Mouse (Mus musculus) forebrain, postnatal 0 days (tissue): Measurements from ENCODE around the gene Cd59b. TPM values are rescaled to one million over a fixed set of nuclear protein-coding genes. Genes with fewer than 3 reads are reported as not detected.
"Not testable (repeated sequence)": the region's sequence is repeated elsewhere in the genome, so short reads cannot be mapped to it uniquely, and the experiment has no call there.

ENCODE experiments used
- ATAC-seq: fragments of 200-750 bp; cut with Nextera tagmentation; 2 replicates; pipeline ENCODE4 v1.8.0; 2017; ENCODE audit warnings: mild to moderate bottlenecking, moderate library complexity
- DNase-seq: peaks from one replicate; pipeline ENCODE4 v3.0.0-alpha.2; 2015
- H3K27ac ChIP-seq: fragments of 300-500 bp; sonication (generic); 2 replicates; pipeline ENCODE4 v1.5.1; 2014; ENCODE audit warnings: low read depth, mild to moderate bottlenecking, antibody characterized with exemption, low read length, moderate library complexity, mixed read lengths
- H3K27me3 ChIP-seq: fragments of 300-500 bp; sonication (generic); 2 replicates; pipeline ENCODE4 v1.6.1; 2014; ENCODE audit warnings: mild to moderate bottlenecking, low read length, mixed read lengths; ENCODE audit not compliant: insufficient read depth
- H3K36me3 ChIP-seq: fragments of 300-500 bp; sonication (generic); 2 replicates; pipeline ENCODE4 v1.6.1; 2014; ENCODE audit warnings: mild to moderate bottlenecking, moderate library complexity; ENCODE audit not compliant: insufficient read depth
- H3K4me1 ChIP-seq: fragments of 300-500 bp; sonication (generic); 2 replicates; pipeline ENCODE4 v1.6.1; 2014; ENCODE audit warnings: antibody characterized with exemption; ENCODE audit not compliant: insufficient read depth
- H3K4me2 ChIP-seq: fragments of 300-500 bp; sonication (generic); 2 replicates; pipeline ENCODE4 v1.6.1; 2014; ENCODE audit warnings: low read depth, mild to moderate bottlenecking, moderate library complexity
- H3K4me3 ChIP-seq: fragments of 300-500 bp; sonication (generic); 2 replicates; pipeline ENCODE4 v1.5.1; 2014; ENCODE audit warnings: low read depth, low read length, mixed read lengths
- H3K9ac ChIP-seq: fragments of 300-500 bp; sonication (generic); 2 replicates; pipeline ENCODE4 v1.6.1; 2014; ENCODE audit warnings: mild to moderate bottlenecking
- H3K9me3 ChIP-seq: fragments of 300-500 bp; sonication (generic); 2 replicates; pipeline ENCODE4 v1.6.1; 2016; ENCODE audit warnings: low read length
- CTCF ChIP-seq: sonication (generic); IDR thresholded peaks from 2 replicates; pipeline ENCODE4 v1.5.1; 2016; ENCODE audit warnings: antibody characterized with exemption, control low read depth, low read depth
- WGBS: fragments of 180-500 bp; shearing (Covaris S2); extraction: QIAGEN DNeasy Blood & Tissue Kit; methylation state at CpG from one replicate; pipeline ENCODE4 v1.1.7; 2014; 5-methylcytosine and 5-hydroxymethylcytosine counted together
- polyA plus RNA-seq: library from polyadenylated mRNA; unstranded; fragments of >200 nt; fragmentation: Nextera tagmentation; extraction: Ambion mirVana; gene quantifications from 2 replicates; pipeline ENCODE4 v1.2.1, GENCODE M21; 2015
- total RNA-seq: library from RNA; depleted of rRNA; stranded (reverse); fragments of >200 nt; gene quantifications from 2 replicates; pipeline ENCODE4 v1.2.3, GENCODE M21; 2014

The Cd59b gene
- total and polyA plus RNA-seq, 2 experiments from 2014 or later = 1.5 to 1.6 TPM

- TF ChIP-seq CTCF = no peak
- H3K4me1 ChIP-seq = no peaks in the 10 kb centered on the region
- no peaks in the 10 kb centered on the region for H3K9me3 ChIP-seq
- H3K9ac ChIP-seq = no peak overlapping the region
- no peak overlapping the region for H3K4me3 ChIP-seq
- H3K27me3 ChIP-seq = no peaks in the 10 kb centered on the region
- H3K27ac ChIP-seq = no peak overlapping the region
- no peak for ATAC-seq
- H3K36me3 ChIP-seq = no peaks in the 10 kb centered on the region
- WGBS = 50% methylated on average over 1 of the region's 1 CpGs
- H3K4me2 ChIP-seq = no peak overlapping the region
- no peak for DNase-seq
Observed at GRCm38 (mm10) chr2:104099946-104100345, 30.3 kb downstream of the Cd59b start.

GRCm38 (mm10) chr2:104104800-104105199, 35.2 kb downstream of the Cd59b start:
- no peak overlapping the region for H3K4me3 ChIP-seq
- no peak overlapping the region for H3K27ac ChIP-seq
- H3K9me3 ChIP-seq = no peaks in the 10 kb centered on the region
- no peaks in the 10 kb centered on the region for H3K4me1 ChIP-seq
- no peaks in the 10 kb centered on the region for H3K36me3 ChIP-seq
- TF ChIP-seq CTCF = no peak
- no peak for ATAC-seq
- H3K4me2 ChIP-seq = no peak overlapping the region
- 88% methylated on average over 6 of the region's 6 CpGs for WGBS
- no peaks in the 10 kb centered on the region for H3K27me3 ChIP-seq
- no peak for DNase-seq
- H3K9ac ChIP-seq = no peak overlapping the region

GRCm38 (mm10) chr2:104109021-104109420, 39.4 kb downstream of the Cd59b start:
- not testable (repeated sequence) for H3K9ac ChIP-seq, H3K36me3 ChIP-seq, H3K4me1 ChIP-seq, ATAC-seq, H3K9me3 ChIP-seq, DNase-seq, H3K27me3 ChIP-seq, H3K4me2 ChIP-seq, H3K4me3 ChIP-seq, H3K27ac ChIP-seq
- WGBS = 92% methylated on average over 2 of the region's 2 CpGs

GRCm38 (mm10) chr2:104109528-104109927, 39.9 kb downstream of the Cd59b start:
- no peak for TF ChIP-seq CTCF
- H3K4me2 ChIP-seq = no peak overlapping the region
- H3K9me3 ChIP-seq = no peaks in the 10 kb centered on the region
- WGBS = 64% methylated on average over 2 of the region's 2 CpGs
- ATAC-seq (no peak), DNase-seq (no peak)
- H3K27me3 ChIP-seq = no peaks in the 10 kb centered on the region
- H3K4me1 ChIP-seq = no peaks in the 10 kb centered on the region
- H3K27ac ChIP-seq = no peak overlapping the region
- H3K4me3 ChIP-seq = no peak overlapping the region
- H3K9ac ChIP-seq = no peak overlapping the region
- H3K36me3 ChIP-seq = no peaks in the 10 kb centered on the region

- Histone ChIP-seq H3K9me3 (no peaks in the 10 kb centered on the region), H3K4me2 (no peak overlapping the region), H3K27me3 (no peaks in the 10 kb centered on the region), H3K27ac (no peak overlapping the region), H3K4me1 (no peaks in the 10 kb centered on the region), H3K36me3 (no peaks in the 10 kb centered on the region), H3K4me3 (no peak overlapping the region), H3K9ac (no peak overlapping the region)
- no peak for ATAC-seq
- TF ChIP-seq CTCF = no peak
- WGBS = 88% methylated on average over 4 of the region's 4 CpGs
- DNase-seq = no peak
Observed at GRCm38 (mm10) chr2:104110031-104110430, 40.4 kb downstream of the Cd59b start.

GRCm38 (mm10) chr2:104111170-104111797, 41.6 kb downstream of the Cd59b start:
- not testable (repeated sequence) for DNase-seq, H3K27ac ChIP-seq, H3K27me3 ChIP-seq, H3K4me3 ChIP-seq, H3K9ac ChIP-seq, H3K4me2 ChIP-seq, H3K4me1 ChIP-seq, H3K9me3 ChIP-seq, H3K36me3 ChIP-seq, ATAC-seq
- no CpG with 5 or more reads among the region's 1 CpGs for WGBS

DNA sequence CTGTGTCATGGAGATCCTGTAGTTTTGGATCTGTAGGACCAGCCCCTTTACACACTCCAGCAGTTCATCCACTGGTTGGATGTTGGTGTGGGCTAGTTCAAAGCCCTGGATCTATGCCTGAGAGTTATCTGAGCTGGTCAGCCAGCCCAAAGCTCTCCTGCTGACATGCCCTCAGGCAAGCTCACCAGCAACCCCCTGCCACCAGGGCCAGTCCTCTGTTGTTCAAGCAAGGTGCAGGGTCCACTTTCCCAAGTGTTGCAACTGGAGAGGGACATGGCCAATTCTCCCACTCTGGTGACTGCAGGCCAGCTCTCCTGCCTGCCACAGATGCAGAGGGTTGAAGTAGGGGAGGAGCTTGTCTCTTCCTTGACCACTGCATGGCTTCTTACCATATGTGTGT, 43.9 kb downstream of the Cd59b start:
- not testable (repeated sequence) for H3K27ac ChIP-seq, H3K27me3 ChIP-seq, H3K36me3 ChIP-seq, H3K4me2 ChIP-seq, ATAC-seq, DNase-seq, H3K9ac ChIP-seq, H3K9me3 ChIP-seq, H3K4me3 ChIP-seq, H3K4me1 ChIP-seq

- Histone ChIP-seq H3K4me2 (no peak overlapping the region), H3K27ac (no peak overlapping the region), H3K9me3 (no peaks in the 10 kb centered on the region), H3K4me3 (no peak overlapping the region), H3K27me3 (no peaks in the 10 kb centered on the region), H3K4me1 (no peaks in the 10 kb centered on the region), H3K9ac (no peak overlapping the region), H3K36me3 (no peaks in the 10 kb centered on the region)
- no peak for DNase-seq
- no peak for TF ChIP-seq CTCF
- WGBS = 66% methylated on average over 3 of the region's 3 CpGs
- ATAC-seq = no peak
Observed at GRCm38 (mm10) chr2:104114898-104115297, 45.2 kb downstream of the Cd59b start.

- ATAC-seq, DNase-seq, H3K4me3 ChIP-seq: not testable (repeated sequence)
Observed at GRCm38 (mm10) chr2:104117173-104117572, 47.5 kb downstream of the Cd59b start.

More at GRCm38 (mm10) chr2:104117173-104117572, 47.5 kb downstream of the Cd59b start:
- H3K4me1 ChIP-seq, H3K27ac ChIP-seq, H3K9ac ChIP-seq, H3K36me3 ChIP-seq, H3K27me3 ChIP-seq, H3K4me2 ChIP-seq, H3K9me3 ChIP-seq: not testable (repeated sequence)
